Mouse (Mus musculus): ENCODE measurements around the gene Ahctf1. TPM values are rescaled to one million over a fixed set of nuclear protein-coding genes. Genes with fewer than 3 reads are reported as not detected.
"Not testable (repeated sequence)": the region's sequence is repeated elsewhere in the genome, so short reads cannot be mapped to it uniquely, and the experiment has no call there.

The Ahctf1 gene
- 145 and 151 TPM in 2 replicates for total RNA-seq (2014; fragmentation: Nextera tagmentation)
- total RNA-seq (2017) = 189 and 190 TPM in 2 replicates

DNA sequence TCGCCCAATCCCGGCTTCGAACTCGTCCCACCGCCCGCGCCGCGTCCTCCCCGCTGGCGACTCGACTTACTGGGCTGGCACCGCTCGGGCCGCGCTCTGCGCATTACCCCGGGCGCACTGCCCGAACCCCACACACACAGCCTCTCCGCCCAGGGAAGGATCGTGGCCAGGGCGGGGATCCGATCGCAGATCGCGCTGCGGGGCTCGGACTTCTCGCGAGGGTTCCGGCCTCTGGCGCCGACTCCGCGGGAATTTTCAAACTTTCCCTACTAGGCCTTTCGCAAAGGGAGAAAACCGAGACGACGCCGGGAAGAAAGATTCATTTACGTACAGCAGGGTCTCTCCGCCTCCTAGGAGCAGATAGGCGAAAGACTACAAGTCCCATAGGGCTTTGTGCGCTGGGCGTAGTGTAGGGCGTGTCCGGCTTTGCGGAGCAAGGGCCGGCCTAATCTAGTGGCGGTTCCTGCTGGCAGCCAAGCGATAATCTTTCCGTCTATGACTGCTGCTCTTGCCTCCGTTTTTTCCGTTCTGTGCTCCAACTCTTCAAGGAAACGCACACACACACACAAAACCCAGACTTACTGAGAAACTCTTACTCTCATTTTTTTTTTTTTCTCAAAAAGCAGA lies at the start of gene Ahctf1:
Gene Ahctf1 (minus strand): TSS at position 168 of the 627 bp plus-strand sequence.
- ATAC-seq (replicated peaks; ENCODE audit: low FRiP score, low TSS enrichment, poor library complexity, severe bottlenecking) = peak; percentile 88

DNA sequence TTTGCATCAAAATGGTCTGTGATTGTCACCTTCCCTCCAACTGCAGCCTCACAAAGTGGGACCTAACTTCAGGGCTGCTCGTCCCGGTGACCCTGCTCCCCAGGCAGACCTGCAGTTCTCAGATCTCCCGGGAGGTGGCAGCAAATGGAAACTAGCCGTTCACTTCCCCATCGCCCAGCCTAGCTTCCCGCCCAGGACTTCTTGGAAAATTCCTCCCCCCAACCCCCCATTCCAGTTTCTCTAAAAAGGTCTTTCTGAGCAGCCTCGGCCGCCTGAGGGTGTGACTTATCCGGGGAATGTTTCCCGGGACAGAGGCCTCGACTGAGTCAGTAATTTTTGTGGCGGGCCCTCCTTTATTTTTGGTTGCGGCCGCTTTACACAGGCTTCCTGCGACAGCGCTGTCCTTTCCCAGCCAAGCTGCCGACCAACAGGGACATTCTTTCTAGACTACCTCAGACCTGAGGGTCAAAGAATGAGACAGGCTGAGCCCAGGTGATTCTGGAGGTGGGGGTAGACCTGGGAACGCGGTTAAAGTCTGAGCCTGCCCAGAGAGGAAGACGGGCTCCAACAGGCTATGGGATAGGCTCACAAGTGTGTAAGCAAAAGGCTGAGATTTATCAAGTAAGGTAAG lies 44.4 kb upstream of the Ahctf1 start:
- peak; percentile 53; the same call in 1 of the 2 replicates for ATAC-seq (replicated peaks; ENCODE audit: low FRiP score, low TSS enrichment, poor library complexity, severe bottlenecking)

GRCm38 (mm10) chr1:179847173-179847572 lies 43.7 kb upstream of the Ahctf1 start:
- no peak for ATAC-seq (replicated peaks; ENCODE audit: low FRiP score, low TSS enrichment, poor library complexity, severe bottlenecking)

GRCm38 (mm10) chr1:179845832-179846499 lies 42.5 kb upstream of the Ahctf1 start:
- no peak for ATAC-seq (replicated peaks; ENCODE audit: low FRiP score, low TSS enrichment, poor library complexity, severe bottlenecking)

DNA sequence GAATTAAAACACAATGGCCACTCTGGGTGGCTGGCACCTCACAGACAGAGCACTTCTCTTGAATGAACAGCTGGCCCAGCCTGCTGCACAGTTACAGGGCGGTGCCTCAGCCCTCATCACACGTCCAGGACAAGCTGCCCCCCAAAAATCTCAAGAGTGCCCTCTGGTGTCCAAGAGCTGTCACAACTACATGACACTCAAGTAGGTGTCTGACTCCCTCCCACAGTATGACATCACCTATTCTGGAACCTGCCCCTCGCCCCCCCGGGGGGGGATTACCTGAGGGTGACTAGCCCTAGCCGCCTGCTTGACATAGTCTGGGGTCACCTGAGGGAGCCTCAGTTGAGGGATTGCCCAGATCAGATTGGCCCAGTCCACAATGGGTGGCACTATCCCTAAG lies 41.4 kb upstream of the Ahctf1 start:
- ATAC-seq (replicated peaks; ENCODE audit: low FRiP score, low TSS enrichment, poor library complexity, severe bottlenecking) = peak; percentile 83

GRCm38 (mm10) chr1:179843981-179844380 lies 40.5 kb upstream of the Ahctf1 start:
- ATAC-seq (replicated peaks; ENCODE audit: low FRiP score, low TSS enrichment, poor library complexity, severe bottlenecking) = no peak

DNA sequence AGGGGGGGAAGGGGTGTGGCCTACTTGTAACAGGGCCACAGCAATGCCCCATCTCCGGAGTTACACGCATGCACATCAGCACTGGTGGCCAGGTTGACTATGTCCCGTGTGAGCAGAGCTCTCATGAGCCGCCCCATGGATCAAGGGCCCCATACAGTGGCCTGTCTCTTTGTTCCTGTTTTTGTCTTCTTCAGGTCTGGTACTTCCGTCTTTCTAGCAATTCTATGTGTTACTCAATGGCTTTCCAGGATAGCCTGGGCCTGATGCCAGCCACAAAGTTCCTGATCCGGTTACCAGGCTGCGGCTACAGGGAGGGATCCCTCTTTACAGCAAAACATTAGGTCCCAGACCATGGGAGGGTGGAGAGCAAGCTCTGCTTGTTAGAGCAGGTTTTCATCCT lies 39.1 kb upstream of the Ahctf1 start:
- no peak for ATAC-seq (replicated peaks; ENCODE audit: low FRiP score, low TSS enrichment, poor library complexity, severe bottlenecking)

DNA sequence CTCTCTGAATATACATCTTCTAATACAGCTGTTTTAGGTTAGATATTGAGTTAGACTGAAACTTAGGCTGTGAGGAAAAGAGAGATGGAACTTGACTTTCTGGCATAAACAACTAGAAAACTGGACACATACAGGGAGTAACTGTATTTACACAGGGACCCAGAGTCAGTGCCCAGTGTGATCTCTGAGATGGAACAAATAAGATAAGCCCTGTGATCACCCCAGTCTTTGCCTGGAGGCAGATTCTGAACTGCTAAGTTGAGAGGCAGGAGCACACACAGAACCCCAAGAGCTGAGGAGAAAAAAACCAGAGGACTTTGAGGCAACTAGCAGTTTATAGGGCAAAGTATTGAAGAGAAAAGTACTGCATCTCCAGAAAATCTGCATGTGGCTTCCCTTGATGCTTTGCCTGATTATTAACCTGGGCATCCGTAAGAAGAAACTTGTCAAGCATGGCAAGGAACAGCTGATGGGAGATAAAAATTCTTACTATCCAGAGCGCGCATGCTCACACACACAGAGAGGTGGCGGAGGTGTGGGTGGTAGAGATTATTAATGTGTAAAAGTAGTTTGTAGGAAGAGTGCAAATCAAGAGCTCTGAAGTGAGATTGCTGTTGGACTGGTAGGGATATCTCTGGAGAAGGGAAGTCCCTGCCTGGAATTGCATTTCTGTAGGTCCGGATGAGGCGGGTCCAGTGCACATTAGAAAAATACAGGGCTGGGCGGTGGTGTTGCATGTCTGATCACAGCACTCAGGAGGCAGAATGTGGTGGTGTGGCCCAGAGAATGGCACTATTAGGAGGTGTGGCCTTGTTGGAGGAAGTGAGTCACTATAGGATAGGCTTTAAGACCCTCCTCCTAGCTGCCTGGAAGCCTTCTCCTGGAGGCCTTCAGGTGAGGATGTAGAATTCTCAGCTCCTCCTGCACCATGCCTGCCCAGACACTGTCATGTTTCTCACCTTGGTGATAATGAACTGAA lies 33.2 kb upstream of the Ahctf1 start:
- ATAC-seq (replicated peaks; ENCODE audit: low FRiP score, low TSS enrichment, poor library complexity, severe bottlenecking) = peak; percentile 42; the same call in 1 of the 2 replicates

- peak; percentile 66 for ATAC-seq (replicated peaks; ENCODE audit: low FRiP score, low TSS enrichment, poor library complexity, severe bottlenecking)
These were observed 32.4 kb upstream of the Ahctf1 start for GRCm38 (mm10) chr1:179835753-179836425.

- no peak for ATAC-seq (replicated peaks; ENCODE audit: low FRiP score, low TSS enrichment, poor library complexity, severe bottlenecking)
These were observed 30.1 kb upstream of the Ahctf1 start for GRCm38 (mm10) chr1:179833596-179833995.

DNA sequence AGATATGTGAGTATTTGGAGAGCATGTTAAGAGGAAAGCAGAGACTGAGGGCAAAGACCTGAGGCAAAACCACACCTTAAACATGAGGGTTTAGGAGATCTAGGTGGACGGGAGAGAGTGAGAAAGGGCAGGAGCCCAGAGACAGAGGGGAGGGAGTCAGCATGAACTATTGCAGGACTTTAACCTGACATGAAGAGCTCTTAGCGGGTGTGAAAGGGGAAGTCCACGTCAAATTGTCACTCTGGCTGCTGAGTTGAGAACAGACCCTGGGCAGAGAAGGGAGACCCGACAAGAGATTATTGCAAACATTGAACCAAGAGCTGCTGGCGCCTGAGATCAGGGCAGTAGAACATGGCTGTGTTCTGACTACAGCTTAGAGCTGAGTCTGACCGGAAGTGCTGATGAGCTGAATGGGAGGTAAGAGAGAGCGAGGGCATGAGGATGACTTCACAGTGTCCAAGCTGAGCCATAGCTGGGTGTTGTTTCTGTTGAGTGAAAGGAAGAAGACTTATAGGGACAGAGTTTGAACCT lies 29.3 kb upstream of the Ahctf1 start:
- no peak for ATAC-seq (replicated peaks; ENCODE audit: low FRiP score, low TSS enrichment, poor library complexity, severe bottlenecking)

DNA sequence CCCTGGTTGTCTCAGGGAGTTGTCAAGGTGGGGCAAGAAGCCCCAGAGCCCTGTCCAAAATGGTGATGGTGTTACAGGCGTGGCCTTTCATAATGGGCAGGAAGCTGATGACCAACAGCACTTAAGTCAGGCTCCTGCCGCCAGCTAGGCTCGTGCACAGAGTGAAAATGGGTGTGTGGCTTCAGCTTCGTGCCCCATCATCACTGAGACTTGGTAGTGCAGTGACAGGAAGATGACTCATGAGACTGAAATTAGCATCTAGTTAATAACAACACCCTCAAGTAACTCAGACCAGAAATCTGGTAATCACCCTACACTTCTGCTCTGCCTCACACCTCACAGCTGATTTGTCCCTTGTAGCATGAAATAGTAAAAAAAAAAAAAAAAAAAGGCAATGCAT lies 25.4 kb upstream of the Ahctf1 start:
- ATAC-seq (replicated peaks; ENCODE audit: low FRiP score, low TSS enrichment, poor library complexity, severe bottlenecking) = no peak

DNA sequence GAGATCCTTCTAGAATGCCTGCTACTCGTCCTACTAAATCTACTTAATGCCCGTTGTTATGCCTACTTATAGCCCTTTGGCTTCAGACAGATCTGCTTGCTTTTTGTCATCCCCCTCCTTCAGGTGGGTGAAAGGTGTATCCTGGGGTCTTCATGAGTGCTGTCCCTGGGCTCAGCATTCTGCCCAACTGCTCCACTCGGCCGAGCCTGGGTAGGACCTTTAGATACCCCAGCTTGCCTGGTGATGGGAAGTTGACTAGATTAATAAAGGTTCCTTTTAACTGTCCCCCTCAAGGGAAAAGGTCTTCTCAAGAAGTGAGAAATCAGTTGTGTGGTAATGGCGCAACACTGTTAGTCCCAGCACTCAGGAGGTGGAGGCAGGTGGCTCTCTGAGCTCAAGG lies 24.6 kb upstream of the Ahctf1 start:
- ATAC-seq (replicated peaks; ENCODE audit: low FRiP score, low TSS enrichment, poor library complexity, severe bottlenecking) = no peak

DNA sequence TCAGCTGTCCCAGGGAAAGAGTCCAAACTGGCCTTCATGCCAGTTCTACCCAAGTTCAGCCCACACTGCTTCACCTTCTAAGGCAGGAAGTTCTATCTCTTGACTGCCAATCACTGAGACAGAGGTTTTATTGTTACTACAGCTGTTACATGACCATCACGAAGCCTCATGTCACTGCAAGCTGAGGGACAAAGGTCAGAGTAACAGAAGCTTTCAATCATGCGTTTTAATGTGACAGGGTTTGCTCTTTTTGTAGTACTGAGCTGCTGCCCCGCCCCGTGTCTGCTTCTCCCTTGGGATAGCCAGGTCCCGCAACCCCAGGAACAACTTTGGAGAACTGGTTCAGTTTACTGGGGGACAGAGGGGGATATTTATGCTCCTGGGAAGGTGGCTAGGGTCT lies 21.1 kb upstream of the Ahctf1 start:
- no peak for ATAC-seq (replicated peaks; ENCODE audit: low FRiP score, low TSS enrichment, poor library complexity, severe bottlenecking)

DNA sequence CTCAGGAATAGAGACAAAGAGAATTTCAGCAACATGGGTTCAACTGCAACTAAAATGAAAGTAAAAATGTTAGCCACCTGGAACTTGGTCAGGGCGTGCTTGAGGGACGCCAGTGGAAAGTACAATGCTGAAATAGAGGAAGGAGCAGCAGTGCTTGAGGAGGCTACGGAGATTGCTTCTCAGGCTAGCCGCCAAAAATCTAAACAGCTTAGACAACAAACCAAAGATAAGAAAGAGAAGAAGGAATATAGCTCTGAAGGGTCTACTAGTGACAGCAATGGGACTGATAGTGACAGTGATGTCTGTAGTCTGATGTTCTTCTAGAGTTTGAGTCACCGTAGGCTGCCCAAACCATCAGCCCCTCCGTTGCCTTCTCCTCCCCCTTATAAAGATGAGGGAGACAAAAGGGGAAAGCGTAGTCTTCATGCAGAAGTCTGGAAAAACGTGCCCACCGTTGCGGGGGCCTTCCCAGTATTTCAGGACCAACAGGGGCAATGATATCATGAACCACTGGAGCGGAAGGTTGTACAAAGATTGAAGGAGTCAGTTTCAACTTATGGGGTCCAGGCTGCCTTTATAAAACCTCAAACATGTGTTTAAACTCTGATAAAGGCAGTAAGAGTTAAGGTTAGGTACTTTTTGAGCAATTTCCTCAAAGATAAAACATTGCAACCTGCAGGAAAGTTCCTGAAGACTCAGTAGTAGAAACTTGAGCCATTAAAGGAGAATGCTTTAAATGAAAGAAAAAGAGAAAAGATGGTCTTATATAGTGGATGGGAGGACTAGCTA lies 15.2 kb upstream of the Ahctf1 start:
- not testable (repeated sequence) for ATAC-seq (replicated peaks; ENCODE audit: low FRiP score, low TSS enrichment, poor library complexity, severe bottlenecking)

DNA sequence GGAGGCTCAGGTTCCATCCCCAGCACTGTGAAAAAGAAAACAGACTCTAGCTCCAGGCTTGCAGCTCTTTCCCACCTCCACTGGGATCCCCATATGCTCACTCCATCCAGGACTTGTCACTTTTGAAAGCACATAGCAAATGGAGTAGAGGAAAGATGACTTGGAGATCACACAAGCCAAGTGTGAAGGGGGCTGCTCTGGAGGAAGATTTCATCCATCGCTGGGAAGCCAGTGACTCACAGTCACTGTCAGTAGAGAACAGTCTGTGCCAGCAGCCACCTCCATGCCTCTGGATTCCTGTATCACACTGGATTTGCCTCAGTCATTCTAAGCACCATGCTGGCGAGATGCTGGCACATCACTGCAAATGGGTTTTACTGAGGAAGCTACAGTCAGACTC lies 11.1 kb upstream of the Ahctf1 start:
- ATAC-seq (replicated peaks; ENCODE audit: low FRiP score, low TSS enrichment, poor library complexity, severe bottlenecking) = 0 out of 2 replicates have a peak, but pooled peaks have one; percentile 33

DNA sequence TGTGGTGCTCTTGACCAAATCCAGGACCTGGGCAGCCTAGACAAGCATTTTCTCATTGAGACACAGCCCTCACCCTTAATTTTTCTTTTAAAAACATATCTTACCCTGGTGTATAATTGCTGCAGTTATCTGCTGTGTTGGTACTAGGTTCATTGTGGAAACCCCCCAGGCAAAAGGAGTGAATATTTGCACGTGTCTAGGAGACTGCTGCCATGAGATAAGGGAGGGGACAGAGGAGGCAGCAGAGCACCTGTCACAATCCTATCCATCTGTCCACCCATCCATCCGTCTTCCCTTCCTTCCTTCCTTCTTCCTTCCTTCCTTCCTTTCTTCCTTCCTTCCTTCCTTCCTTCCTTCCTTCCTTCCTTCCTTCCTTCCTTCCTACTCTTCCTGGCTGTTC lies 9.9 kb upstream of the Ahctf1 start:
- ATAC-seq (replicated peaks; ENCODE audit: low FRiP score, low TSS enrichment, poor library complexity, severe bottlenecking) = peak; percentile 74

GRCm38 (mm10) chr1:179808300-179808699 lies 4.8 kb upstream of the Ahctf1 start:
- peak; percentile 22 for ATAC-seq (replicated peaks; ENCODE audit: low FRiP score, low TSS enrichment, poor library complexity, severe bottlenecking)
